Mouse (Mus musculus): ENCODE measurements at regions not wholly inside any gene's neighbourhood (a gene's known extent, or its start where the extent isn't known, plus 50 kb on each side); places are given as distances from the start of the nearest gene placed in this dataset. TPM values are rescaled to one million over a fixed set of nuclear protein-coding genes. Genes with fewer than 3 reads are reported as not detected.

- 38% methylated on average over 1 of the region's 1 CpGs for WGBS
These were observed 65.8 kb downstream of the Smim10l1 start for GRCm38 (mm10) chr6:133170548-133170947.

GRCm38 (mm10) chr6:133171286-133171685 lies 66.6 kb downstream of the Smim10l1 start:
- Histone ChIP-seq H3K27ac (ENCODE audit: low read length) (no peak overlapping the region), H3K9ac (replicated peaks; ENCODE audit: low read length) (no peak overlapping the region), H3K36me3 (ENCODE audit: insufficient read depth, low read length) (no peaks in the 10 kb centered on the region), H3K4me1 (ENCODE audit: insufficient read depth, low read length) (no peaks in the 10 kb centered on the region), H3K4me2 (replicated peaks; ENCODE audit: low read depth, low read length) (no peak overlapping the region), H3K9me3 (ENCODE audit: low read length) (no peaks in the 10 kb centered on the region), H3K27me3 (ENCODE audit: insufficient read depth, low read length) (no peaks in the 10 kb centered on the region), H3K4me3 (ENCODE audit: low read length) (no peak overlapping the region)
- no peak for ATAC-seq (ENCODE audit: low FRiP score, low TSS enrichment)
- WGBS: 67% methylated on average over 2 of the region's 2 CpGs

More at GRCm38 (mm10) chr6:133170548-133170947, 65.8 kb downstream of the Smim10l1 start:
- Histone ChIP-seq H3K9ac (replicated peaks; ENCODE audit: low read length) (no peak overlapping the region), H3K4me2 (replicated peaks; ENCODE audit: low read depth, low read length) (no peak overlapping the region), H3K4me1 (ENCODE audit: insufficient read depth, low read length) (no peaks in the 10 kb centered on the region), H3K9me3 (ENCODE audit: low read length) (no peaks in the 10 kb centered on the region), H3K36me3 (ENCODE audit: insufficient read depth, low read length) (no peaks in the 10 kb centered on the region), H3K4me3 (ENCODE audit: low read length) (no peak overlapping the region), H3K27me3 (ENCODE audit: insufficient read depth, low read length) (no peaks in the 10 kb centered on the region), H3K27ac (ENCODE audit: low read length) (no peak overlapping the region)
- ATAC-seq (ENCODE audit: low FRiP score, low TSS enrichment): no peak

- peak; percentile 51; the same call in 1 of the 2 replicates for ATAC-seq (ENCODE audit: low FRiP score, low TSS enrichment)
- H3K4me2 ChIP-seq (replicated peaks; ENCODE audit: low read depth, low read length): no peak overlapping the region
These were observed 85.8 kb upstream of the 5530400C23Rik start for GRCm38 (mm10) chr6:133206173-133206572.

More at GRCm38 (mm10) chr6:133206173-133206572, 85.8 kb upstream of the 5530400C23Rik start:
- Histone ChIP-seq H3K27me3 (ENCODE audit: insufficient read depth, low read length) (no peaks in the 10 kb centered on the region), H3K27ac (ENCODE audit: low read length) (no peak overlapping the region), H3K9me3 (ENCODE audit: low read length) (no peaks in the 10 kb centered on the region), H3K36me3 (ENCODE audit: insufficient read depth, low read length) (no peaks in the 10 kb centered on the region), H3K4me1 (ENCODE audit: insufficient read depth, low read length) (no peaks in the 10 kb centered on the region), H3K4me3 (ENCODE audit: low read length) (no peak overlapping the region), H3K9ac (replicated peaks; ENCODE audit: low read length) (no peak overlapping the region)
- WGBS: 5% methylated on average over 3 of the region's 3 CpGs

Small RNAs in the stretch of these regions (microRNA-seq; reads per million reads assigned to microRNA genes)
- gene Gm23403: not detected
- not detected for gene Gm25019

All from kidney, embryonic 16.5 days (tissue).